Mouse (Mus musculus) C2C12 (cell line): ENCODE results near the gene Cep152.

Experiments
- CEBPB ChIP-seq: IDR thresholded peaks from one replicate; pipeline ENCODE4 v1.6.1; 2011; ENCODE audit warnings: low read depth, mild to moderate bottlenecking, control low read depth, moderate library complexity
- CTCF ChIP-seq: IDR thresholded peaks from one replicate; pipeline ENCODE4 v1.5.1; 2011; ENCODE audit not compliant: control insufficient read depth, insufficient read depth, insufficient read length
- MAX ChIP-seq: IDR thresholded peaks from one replicate; pipeline ENCODE4 v1.6.1; 2011; ENCODE audit warnings: mild to moderate bottlenecking, control low read depth
- MYOD1 ChIP-seq: IDR thresholded peaks from one replicate; pipeline ENCODE4 v1.6.1; 2011; ENCODE audit warnings: low read depth; ENCODE audit not compliant: control insufficient read depth, insufficient read length
- USF1 ChIP-seq: IDR thresholded peaks from one replicate; pipeline ENCODE4 v1.6.1; 2011; ENCODE audit warnings: low read depth, mild to moderate bottlenecking, control low read depth, moderate library complexity

GRCm38 (mm10) chr2:125644912-125645311 is 20.0 kb upstream of the Cep152 start:
- TF ChIP-seq CTCF, result no peak
- TF ChIP-seq USF1, result no peak
- TF ChIP-seq MAX, result no peak
- no peak for TF ChIP-seq CEBPB
- no peak for TF ChIP-seq MYOD1
